Mouse (Mus musculus): ENCODE results near the gene Mtg1. TPM values are rescaled to one million over a fixed set of nuclear protein-coding genes. Genes with fewer than 3 reads are reported as not detected.
A peak's percentile ranks its signal among the peaks of the same experiment; 100 is the strongest.
"Not testable (repeated sequence)": the region's sequence is repeated elsewhere in the genome, so short reads cannot be mapped to it uniquely, and the experiment has no call there.

Mtg1 gene
- polyA plus RNA-seq, 1 experiment from 2014 or later = 29.5 TPM

DNA sequence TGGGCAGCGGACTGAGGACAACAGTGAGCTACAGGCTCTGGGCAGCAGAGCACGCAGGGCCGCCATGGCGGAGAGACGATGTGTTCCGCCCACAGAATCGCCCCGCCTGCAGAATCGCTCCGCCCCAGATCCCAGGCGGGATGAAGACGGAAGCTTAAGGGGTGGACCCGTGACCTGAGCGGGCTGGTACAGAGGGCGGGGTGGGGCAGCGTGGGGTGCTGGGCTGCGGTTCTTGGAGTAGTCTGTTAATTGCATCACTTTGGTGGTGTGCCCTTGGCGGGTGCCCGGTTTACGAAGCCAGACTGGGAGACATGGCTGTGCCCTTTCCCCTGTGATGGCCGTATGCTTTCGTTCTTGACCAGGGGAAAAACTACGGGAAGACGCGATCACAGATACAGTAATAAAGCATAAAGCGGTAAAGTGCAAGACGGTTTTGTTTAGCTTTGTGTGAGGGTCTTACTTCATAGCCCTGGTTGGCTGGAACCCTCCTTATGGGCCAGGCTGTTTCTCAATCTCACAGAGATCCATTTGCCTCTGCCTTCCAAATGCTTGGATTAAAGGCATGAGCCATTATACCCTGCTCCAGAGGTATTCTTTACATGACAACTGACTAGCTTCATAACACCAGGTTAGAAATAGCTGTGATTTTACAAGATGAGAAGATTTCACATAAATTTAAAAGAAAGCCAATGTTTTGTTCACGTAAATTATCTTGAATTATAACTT is 20.9 kb upstream of the Mtg1 start, which contains the start of gene Echs1:
Gene Echs1 (minus strand): TSS at position 148 of the 726 bp plus-strand sequence.
- Histone ChIP-seq H3K27me3 (ENCODE audit: low read depth, poor library complexity, severe bottlenecking) (no peaks in the 10 kb centered on the region), H3K27ac (peak within 1 kb of the TSS; percentile 93), H3K36me3 (peaks cover 16% of the 10 kb centered on the region), H3K9me3 (replicated peaks) (no peaks in the 10 kb centered on the region), H3K4me3 (peak within 1 kb of the TSS; percentile 79), H3K4me1 (peaks cover 8% of the 10 kb centered on the region)
- DNase-seq (ENCODE audit: low spot score) = peak; percentile 87
- 4% methylated on average over 28 of the region's 28 CpGs for WGBS

DNA sequence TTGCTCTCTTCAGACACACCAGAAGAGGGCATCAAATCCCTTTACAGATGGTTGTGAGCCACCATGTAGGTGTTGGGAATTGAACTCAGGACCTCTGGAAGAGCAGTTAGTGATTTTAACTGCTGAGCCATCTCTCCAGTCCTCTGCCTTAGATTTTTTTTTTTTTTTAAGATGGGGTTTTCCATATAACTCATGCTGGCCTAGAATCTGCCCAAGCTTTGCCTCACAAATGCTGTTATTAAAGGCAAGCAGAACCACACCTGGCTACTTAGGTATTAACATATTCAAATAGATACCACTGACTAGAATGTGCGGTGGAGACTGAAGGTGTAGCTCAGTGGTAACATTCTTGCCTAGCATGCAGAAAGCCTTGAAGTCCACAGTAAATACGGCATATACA is 16.9 kb upstream of the Mtg1 start:
- DNase-seq (ENCODE audit: low spot score) = no peak

DNA sequence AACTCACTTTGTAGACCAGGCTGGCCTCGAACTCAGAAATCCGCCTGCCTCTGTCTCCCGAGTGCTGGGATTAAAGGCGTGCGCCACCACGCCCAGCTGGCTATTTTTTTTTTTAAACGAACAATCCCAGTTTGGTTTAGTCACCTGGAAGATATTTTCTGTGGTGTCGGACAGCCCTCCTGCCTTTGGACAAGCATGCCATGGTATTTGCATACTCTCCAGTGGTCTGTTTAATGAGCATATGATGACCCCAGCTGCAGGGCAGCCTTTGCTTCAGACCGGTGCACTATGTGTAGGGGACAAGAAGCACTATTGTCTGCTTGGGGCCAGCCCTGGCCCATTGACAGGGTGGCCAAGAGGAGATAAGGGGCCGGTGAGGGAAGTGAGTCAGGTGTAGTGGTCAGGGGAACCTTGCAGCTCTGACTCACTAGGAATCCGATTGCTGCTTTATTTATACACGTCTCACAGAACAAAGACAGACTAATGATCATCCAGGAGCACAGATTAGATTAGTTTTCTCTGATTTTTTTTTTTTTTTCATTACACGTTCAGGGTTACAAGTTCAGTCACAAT is 15.9 kb upstream of the Mtg1 start:
- no peak overlapping the region for H3K27ac ChIP-seq
- H3K4me3 ChIP-seq = no peak overlapping the region
- 83% methylated on average over 13 of the region's 13 CpGs for WGBS
- H3K36me3 ChIP-seq = no peaks in the 10 kb centered on the region
- H3K4me1 ChIP-seq = peaks cover 11% of the 10 kb centered on the region
- DNase-seq (ENCODE audit: low spot score) = no peak
- H3K27me3 ChIP-seq (ENCODE audit: low read depth, poor library complexity, severe bottlenecking) = no peaks in the 10 kb centered on the region
- no peaks in the 10 kb centered on the region for H3K9me3 ChIP-seq (replicated peaks)

More for the DNA sequence above, 16.9 kb upstream of the Mtg1 start:
- Histone ChIP-seq H3K36me3 (no peaks in the 10 kb centered on the region), H3K4me1 (peaks cover 9% of the 10 kb centered on the region), H3K4me3 (no peak overlapping the region), H3K9me3 (replicated peaks) (no peaks in the 10 kb centered on the region), H3K27ac (no peak overlapping the region), H3K27me3 (ENCODE audit: low read depth, poor library complexity, severe bottlenecking) (no peaks in the 10 kb centered on the region)
- WGBS = 87% methylated on average over 2 of the region's 2 CpGs

DNA sequence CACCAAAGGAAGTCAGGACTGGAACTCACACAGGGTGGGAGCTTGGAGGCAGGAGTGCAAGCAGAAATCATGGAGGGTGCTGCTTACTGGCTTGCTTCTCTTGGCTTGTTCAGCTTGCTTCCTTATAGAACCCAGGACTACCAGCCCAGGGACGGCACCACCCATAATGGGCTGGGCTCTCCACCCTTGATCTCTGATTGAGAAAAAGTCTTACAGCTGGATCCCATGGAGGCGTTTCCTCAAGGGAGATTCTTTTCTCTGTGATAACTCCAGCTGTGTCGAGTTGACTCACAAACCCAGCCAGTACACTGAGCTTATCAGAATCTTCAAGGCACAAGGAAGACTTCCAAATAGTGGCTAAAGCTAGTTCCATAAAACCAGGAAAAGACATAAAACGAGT is 14.6 kb upstream of the Mtg1 start:
- no peak for DNase-seq (ENCODE audit: low spot score)
- Histone ChIP-seq H3K27me3 (ENCODE audit: low read depth, poor library complexity, severe bottlenecking) (no peaks in the 10 kb centered on the region), H3K9me3 (replicated peaks) (no peaks in the 10 kb centered on the region), H3K27ac (no peak overlapping the region), H3K36me3 (no peaks in the 10 kb centered on the region), H3K4me1 (peaks cover 16% of the 10 kb centered on the region), H3K4me3 (no peak overlapping the region)
- WGBS = 50% methylated on average over 4 of the region's 4 CpGs

DNA sequence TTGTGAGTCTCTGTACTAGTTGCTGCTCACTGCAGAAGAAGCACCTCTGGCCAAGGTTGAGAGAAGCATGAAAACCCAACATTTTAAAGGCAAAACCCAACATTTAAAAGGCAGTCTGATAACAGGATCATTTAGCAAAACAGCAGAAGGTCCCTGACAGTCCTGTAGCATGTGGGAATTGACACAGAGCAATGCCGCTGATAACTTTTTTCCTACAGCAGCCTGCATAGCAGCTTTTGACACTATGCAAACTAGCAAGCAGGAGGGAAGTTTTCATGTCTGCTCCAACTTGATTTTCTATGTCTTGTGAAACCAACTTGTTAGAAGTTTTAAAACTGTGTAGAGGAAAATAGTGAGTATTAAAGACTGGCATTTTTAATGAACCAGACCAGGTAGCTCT is 13.0 kb upstream of the Mtg1 start:
- Histone ChIP-seq H3K27ac (no peak overlapping the region), H3K36me3 (peaks cover 4% of the 10 kb centered on the region; the same call in 1 of the 2 replicates), H3K4me1 (peaks cover 16% of the 10 kb centered on the region), H3K27me3 (ENCODE audit: low read depth, poor library complexity, severe bottlenecking) (no peaks in the 10 kb centered on the region), H3K4me3 (no peak overlapping the region), H3K9me3 (replicated peaks) (no peaks in the 10 kb centered on the region)
- no peak for DNase-seq (ENCODE audit: low spot score)
- 100% methylated on average over 1 of the region's 1 CpGs for WGBS

DNA sequence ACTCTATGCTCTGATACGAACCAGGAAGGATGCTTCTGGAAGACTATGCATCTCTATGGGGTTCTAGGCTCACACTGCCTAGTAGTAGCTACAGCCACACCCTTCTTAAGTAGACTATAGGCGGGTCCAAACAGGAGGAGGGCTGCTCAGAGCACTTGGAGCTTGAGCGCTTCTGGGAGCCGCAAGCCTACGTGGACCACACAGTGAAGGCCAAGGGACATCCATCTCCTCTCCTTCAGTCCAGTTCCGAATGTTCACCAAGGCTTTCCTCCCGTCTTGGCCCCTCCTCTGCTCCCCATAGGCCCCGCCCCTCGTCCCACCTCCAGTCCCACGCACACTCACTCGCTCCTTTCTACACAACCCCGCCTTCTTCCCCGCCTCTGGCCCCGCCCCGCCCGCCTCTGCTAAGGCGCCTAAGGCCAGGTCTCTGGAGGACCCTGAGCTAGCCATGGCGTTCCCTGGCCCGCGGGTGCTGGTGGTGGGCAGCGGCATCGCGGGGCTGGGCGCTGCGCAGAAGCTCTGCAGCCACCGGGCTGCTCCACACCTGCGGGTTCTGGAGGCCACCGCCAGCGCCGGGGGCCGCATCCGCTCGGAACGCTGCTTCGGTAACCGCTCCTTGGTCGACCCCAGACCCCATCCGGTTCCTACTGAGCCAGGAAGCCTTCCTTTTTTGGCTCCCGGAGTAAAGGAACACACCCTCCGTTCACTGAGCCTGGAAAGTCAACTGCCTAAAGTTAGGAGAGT is 11.9 kb upstream of the Mtg1 start:
- H3K4me3 ChIP-seq = peak overlapping the region; percentile 68
- 1% methylated on average over 40 of the region's 40 CpGs for WGBS
- no peaks in the 10 kb centered on the region for H3K27me3 ChIP-seq (ENCODE audit: low read depth, poor library complexity, severe bottlenecking)
- peak overlapping the region; percentile 90 for H3K27ac ChIP-seq
- peaks cover 16% of the 10 kb centered on the region for H3K4me1 ChIP-seq
- DNase-seq (ENCODE audit: low spot score) = peak; percentile 94
- no peaks in the 10 kb centered on the region for H3K9me3 ChIP-seq (replicated peaks)
- peaks cover 14% of the 10 kb centered on the region for H3K36me3 ChIP-seq

DNA sequence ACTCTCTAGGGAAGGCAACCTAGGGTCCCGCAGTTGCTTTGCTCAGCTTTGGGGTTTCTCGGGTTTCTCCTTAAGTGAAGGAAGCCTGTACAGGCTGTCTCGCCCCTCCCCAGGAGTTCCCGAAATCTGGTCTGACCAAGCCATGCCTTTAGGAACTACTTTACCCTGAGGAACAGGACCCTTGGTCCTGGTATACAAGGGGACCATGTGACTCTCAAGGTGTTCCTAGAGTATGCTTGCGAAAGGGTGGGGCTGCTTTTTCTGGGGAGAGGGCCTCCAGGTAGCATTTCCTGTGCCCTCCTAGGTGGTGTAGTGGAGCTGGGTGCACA is 11.4 kb upstream of the Mtg1 start:
- peak overlapping the region; percentile 90 for H3K27ac ChIP-seq
- no peaks in the 10 kb centered on the region for H3K9me3 ChIP-seq (replicated peaks)
- no peak for DNase-seq (ENCODE audit: low spot score)
- H3K27me3 ChIP-seq (ENCODE audit: low read depth, poor library complexity, severe bottlenecking) = no peaks in the 10 kb centered on the region
- peak overlapping the region; percentile 68 for H3K4me3 ChIP-seq
- H3K4me1 ChIP-seq = peaks cover 16% of the 10 kb centered on the region
- 3% methylated on average over 5 of the region's 5 CpGs for WGBS
- peaks cover 20% of the 10 kb centered on the region for H3K36me3 ChIP-seq

DNA sequence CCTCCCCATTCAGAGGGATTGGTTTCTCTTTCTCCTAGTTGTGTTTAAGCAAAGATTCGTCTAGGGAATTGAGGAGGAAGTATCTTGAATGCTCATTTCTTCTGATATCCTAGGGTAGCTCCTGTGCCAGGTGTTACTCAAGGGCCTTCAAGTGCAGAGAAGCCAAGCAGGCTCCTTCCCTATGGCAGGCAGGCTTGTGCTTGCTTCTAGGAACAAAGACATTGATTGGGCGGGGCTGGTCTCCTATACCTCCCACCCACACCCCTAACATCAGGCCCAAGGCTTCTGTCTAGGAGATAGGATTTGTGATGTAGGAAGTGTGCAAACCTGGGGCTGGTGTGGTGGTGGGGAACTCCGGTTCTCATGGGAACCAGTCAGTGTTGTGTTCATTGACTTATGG is 10.4 kb upstream of the Mtg1 start:
- H3K9me3 ChIP-seq (replicated peaks) = no peaks in the 10 kb centered on the region
- H3K36me3 ChIP-seq = peaks cover 26% of the 10 kb centered on the region
- 0 out of 2 replicates have a peak overlapping the region, but pooled peaks have one; percentile 6 for H3K4me3 ChIP-seq
- DNase-seq (ENCODE audit: low spot score) = no peak
- 86% methylated on average over 3 of the region's 3 CpGs for WGBS
- no peaks in the 10 kb centered on the region for H3K27me3 ChIP-seq (ENCODE audit: low read depth, poor library complexity, severe bottlenecking)
- no peak overlapping the region for H3K27ac ChIP-seq
- peaks cover 16% of the 10 kb centered on the region for H3K4me1 ChIP-seq

DNA sequence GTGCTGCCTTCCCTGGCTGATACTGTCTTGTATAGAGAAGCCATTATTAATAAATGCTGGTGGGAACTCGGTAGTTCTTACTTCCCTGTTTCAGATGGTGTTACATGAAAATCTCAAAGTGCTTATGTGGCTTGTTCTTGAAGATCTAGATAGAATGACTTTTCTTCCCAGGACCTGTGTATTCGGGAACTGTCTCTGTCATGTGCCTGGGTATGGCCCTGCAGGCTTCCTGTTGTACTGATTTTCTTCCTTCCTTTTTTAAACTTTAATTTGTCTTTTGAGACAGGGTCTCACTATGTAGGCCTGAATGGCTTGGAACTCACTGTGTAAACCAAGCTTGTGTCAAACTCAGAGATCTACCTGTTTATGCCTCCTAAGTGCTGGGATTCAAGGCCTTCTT is 9.5 kb upstream of the Mtg1 start:
- Histone ChIP-seq H3K4me1 (peaks cover 16% of the 10 kb centered on the region), H3K27me3 (ENCODE audit: low read depth, poor library complexity, severe bottlenecking) (no peaks in the 10 kb centered on the region), H3K36me3 (peaks cover 31% of the 10 kb centered on the region), H3K9me3 (replicated peaks) (no peaks in the 10 kb centered on the region), H3K4me3 (no peak overlapping the region), H3K27ac (no peak overlapping the region)
- no peak for DNase-seq (ENCODE audit: low spot score)
- 84% methylated on average over 2 of the region's 2 CpGs for WGBS

DNA sequence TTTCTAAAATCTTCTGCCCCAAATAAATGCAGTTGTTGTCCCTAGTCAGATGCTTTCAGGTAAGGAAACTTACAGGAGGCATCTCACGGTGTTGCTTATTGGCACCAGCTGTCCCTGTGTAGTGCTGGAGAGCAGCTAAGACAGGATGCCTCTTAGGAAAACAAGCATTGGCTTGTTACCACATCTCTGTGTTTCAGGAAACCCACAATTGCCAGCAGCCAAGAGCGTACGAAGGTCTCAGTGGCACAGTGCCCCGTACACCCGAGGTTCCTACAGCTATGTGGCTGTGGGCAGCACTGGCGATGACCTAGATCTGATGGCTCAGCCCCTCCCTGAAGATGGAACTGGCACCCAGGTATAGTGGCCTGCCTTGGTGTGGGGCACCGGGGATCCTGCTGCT is 5.2 kb upstream of the Mtg1 start:
- peaks cover 46% of the 10 kb centered on the region for H3K36me3 ChIP-seq
- 94% methylated on average over 7 of the region's 7 CpGs for WGBS
- not testable (repeated sequence) for H3K4me1 ChIP-seq; DNase-seq (ENCODE audit: low spot score); H3K27ac ChIP-seq; H3K9me3 ChIP-seq (replicated peaks); H3K4me3 ChIP-seq; H3K27me3 ChIP-seq (ENCODE audit: low read depth, poor library complexity, severe bottlenecking)

DNA sequence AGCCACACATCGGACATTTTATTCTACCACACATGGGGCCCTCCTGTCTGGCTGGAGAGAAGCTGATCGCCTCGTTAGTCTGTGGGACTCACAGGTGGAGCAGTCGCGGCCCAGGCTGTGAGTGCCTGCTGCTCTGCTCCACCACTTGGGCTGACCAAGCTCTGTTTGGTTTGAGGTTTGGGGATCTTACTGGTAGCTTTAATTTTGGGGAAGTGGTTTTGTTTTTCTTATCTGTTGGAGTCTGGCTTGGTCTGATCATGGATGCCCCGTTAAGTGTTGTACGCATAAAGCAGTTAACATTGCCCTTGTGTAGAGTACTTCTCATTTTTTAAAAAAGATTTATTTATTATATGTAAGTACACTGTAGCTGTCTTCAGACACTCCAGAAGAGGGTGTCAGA is 3.3 kb upstream of the Mtg1 start:
- 95% methylated on average over 7 of the region's 7 CpGs for WGBS
- H3K4me1 ChIP-seq; DNase-seq (ENCODE audit: low spot score); H3K9me3 ChIP-seq (replicated peaks); H3K27me3 ChIP-seq (ENCODE audit: low read depth, poor library complexity, severe bottlenecking); H3K4me3 ChIP-seq; H3K27ac ChIP-seq: not testable (repeated sequence)
- H3K36me3 ChIP-seq = peaks cover 46% of the 10 kb centered on the region

DNA sequence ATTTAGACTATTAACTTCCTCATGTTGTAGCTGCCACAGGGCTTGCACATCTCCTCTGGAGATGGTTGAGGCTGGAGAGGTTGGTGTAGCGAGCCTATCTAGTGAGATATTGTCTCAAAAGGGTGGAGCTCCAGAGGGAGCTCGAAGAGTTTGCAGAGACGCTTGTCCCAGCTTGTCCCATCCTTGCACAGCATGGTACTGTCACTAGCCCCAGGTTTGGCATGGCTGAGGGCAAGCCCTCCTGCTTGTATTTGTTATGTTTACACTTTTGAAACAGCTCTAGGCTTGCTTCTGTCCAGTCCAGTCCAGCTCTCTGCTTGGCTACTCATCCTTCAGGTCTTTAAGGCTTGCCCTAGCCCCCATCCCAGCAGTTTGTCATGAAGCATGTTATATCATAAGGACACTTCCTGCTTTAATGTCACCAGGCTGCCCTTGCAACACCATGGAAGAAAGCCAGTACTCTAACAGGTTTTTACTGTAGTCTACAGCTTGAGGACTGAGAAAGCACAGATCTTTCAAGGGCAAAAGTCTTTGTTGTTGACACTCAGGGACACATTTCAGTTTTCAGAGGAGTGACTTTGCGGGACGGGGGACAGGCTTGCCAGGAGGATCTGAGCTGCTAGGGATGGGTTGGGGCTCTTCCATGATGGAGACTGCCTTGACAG is 2.1 kb upstream of the Mtg1 start:
- Histone ChIP-seq H3K27me3 (ENCODE audit: low read depth, poor library complexity, severe bottlenecking) (no peaks in the 10 kb centered on the region), H3K4me1 (peaks cover 6% of the 10 kb centered on the region), H3K4me3 (no peak overlapping the region), H3K27ac (no peak overlapping the region), H3K9me3 (replicated peaks) (no peaks in the 10 kb centered on the region), H3K36me3 (peaks cover 34% of the 10 kb centered on the region)
- no peak for DNase-seq (ENCODE audit: low spot score)
- 93% methylated on average over 5 of the region's 5 CpGs for WGBS

DNA sequence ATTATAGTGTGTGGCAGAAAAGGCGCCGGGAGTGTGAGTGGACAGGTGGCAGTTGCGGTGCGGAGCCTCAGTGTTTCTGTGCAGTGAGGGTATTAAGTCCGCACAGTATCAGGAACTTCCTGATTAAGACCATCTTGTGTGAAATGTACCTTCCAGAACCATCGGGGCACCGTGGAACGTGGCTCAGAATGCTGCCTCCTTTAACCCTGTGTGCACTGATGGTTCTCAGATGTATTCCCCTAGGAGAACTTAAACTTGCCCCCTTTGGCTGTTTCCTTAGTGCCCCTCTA is 602 bp downstream of the Mtg1 start:
- DNase-seq (ENCODE audit: low spot score) = no peak
- peak overlapping the region; percentile 93 for H3K27ac ChIP-seq
- peak overlapping the region; percentile 79 for H3K4me3 ChIP-seq
- H3K36me3 ChIP-seq = peaks cover 16% of the 10 kb centered on the region
- H3K27me3 ChIP-seq (ENCODE audit: low read depth, poor library complexity, severe bottlenecking) = no peaks in the 10 kb centered on the region
- 1% methylated on average over 8 of the region's 8 CpGs for WGBS
- H3K4me1 ChIP-seq = peaks cover 6% of the 10 kb centered on the region
- no peaks in the 10 kb centered on the region for H3K9me3 ChIP-seq (replicated peaks)
